Mouse (Mus musculus): ENCODE measurements around the gene Cyp2j13.
A peak's percentile ranks its signal among the peaks of the same experiment; 100 is the strongest.
"Not testable (repeated sequence)": the region's sequence is repeated elsewhere in the genome, so short reads cannot be mapped to it uniquely, and the experiment has no call there.

Cyp2j13 gene

DNA sequence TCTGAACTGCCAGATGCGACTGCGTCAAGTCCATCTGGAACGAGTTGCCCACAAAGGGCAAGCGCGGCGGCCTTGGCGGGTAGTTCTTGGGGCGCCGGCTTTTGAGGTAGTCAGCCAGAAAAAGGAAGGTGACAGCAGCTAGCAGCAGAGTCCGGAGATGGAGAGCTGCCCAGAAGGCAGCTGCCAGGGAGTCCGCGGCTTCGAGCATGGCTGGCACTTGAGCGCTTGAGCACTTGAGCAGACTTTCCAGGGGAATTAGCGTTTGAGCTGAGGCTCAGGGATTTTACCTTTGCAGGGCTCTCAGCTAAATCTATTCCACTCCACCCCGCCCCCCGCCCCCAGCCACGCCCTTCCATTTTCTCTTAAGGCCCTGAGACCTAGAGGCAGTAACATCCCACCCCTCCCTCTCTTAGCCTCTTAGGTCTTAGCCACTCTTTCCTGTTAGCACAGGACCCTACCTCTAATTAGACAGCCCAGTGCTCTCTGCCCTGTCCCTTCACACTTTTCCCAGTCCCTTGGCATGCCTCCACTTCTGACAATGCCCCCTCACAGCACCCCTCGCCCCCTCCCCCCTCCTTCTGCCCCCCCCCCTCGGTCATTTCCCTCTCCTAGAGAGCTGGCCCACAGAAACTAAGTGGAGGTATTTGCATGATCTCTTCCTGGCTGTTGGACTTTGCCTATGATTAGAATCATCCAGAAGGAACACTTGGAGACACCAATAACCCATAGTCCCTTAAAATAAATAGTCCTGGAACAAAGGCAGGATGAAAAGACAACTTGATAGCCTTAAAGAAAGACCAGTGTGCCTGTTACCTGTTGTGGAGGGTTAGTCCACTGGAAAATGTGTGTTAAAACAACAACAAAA lies at the start of gene Cyp2j13:
TSS of gene Cyp2j13 (minus strand) at position 286 of the 865 bp plus-strand sequence.
- no peak for DNase-seq (ENCODE audit: low read depth)

DNA sequence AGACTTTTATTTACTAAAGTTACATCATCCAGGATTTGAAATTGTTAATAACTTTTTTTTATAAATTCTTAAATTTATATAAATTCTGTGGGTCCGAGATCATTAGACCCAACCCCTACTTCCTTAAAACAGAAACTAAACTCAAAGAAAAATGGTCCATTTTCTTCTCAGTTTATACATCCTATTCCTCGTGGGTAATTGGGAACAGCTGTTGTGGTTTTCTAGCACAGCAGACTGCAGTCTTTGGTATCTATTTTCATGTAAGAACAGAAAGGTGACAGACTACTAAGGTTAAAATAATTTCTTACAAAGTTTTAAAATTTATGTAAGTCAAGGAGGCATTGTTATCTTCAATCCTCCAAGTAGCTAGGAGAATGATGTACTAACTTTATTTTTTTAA lies 19.5 kb upstream of the Cyp2j13 start:
- DNase-seq (ENCODE audit: low read depth): no peak

DNA sequence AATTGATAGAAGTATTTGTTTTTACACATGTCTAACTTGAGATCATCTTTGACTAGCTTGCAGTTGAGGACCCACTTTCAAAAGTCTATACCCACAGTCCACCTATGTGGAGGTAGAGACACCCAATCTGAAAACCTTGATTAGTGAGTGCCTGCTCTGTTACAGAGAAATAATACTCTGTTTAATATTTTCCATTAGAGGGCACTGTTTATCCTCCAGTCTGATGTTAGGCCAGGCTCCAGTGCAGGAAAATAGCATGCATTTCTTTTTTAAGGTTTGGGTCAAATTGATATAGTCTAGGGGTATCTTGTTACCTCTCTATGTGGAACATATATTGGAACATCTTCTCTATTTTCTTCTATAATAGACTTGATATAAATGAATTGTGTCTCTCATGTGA lies 14.5 kb upstream of the Cyp2j13 start:
- no peak for DNase-seq (ENCODE audit: low read depth)

DNA sequence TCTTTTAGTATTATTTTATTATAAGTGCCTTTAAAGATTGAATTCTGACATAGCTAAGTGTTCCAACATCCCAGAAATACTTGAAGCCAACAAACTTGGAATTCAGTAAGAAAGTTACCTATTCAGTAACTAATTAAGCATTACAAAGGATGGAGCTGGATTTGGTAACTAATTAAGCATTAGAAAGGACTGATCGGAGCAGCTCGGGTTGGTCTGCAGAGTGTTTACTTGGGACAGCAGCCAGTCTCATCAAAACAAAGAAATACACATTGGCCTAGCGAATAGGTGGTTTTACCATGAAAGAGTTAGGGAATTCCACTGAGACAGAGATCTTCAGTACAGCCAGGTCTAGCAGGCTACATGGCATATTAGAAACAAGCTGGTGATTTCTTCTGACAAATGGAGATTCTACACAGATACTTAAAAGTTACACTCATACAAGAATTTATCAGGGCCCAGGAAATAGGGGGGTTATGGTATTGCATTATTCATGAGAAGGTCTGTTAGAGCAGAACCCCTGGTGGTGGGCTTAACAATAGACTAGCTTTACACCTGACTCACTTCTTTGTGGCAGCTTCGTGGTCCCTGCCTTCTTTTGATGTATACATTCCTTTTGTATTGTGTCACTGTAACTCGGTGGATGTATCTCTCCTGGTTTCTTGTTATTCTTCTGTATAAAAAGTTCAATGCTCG lies 12.2 kb upstream of the Cyp2j13 start:
- not testable (repeated sequence) for DNase-seq (ENCODE audit: low read depth)

DNA sequence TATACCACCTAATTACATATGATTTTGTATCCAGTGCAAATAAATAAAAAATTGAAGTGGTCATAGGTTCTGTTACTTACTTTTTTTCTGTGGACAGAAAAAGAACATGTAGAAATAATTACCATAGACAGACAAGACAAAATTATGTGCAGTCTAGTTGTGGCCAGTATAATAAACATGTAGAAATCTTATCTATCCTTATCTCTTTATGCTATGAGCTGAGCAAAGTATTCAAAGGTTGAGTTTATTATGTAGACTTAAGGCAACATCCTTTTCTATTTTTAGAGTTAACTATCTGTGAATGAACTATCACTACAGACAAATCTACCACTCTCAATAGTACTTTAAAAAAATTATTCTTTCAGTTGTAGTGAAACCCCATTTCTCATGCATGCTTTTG lies 962 bp upstream of the Cyp2j13 start:
- DNase-seq (ENCODE audit: low read depth): no peak

DNA sequence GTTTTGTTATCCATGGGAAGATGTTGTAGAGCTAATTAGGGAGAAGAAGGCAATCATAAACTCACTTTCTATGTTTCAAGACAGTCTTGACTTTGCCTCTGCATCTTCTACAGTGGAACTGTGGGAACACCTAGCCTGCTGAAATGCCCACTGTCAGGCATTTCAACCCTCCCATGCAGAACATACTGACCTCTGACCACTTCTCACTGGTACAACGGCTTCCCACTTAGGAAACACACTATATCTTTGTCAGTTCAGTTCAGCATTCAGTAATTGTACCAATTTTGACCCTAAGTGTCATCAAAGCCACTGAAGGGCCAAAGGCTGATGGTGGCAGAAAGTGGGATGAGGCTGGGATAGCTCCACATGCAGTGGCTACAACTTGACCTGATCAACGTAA lies 15.3 kb downstream of the Cyp2j13 start:
- DNase-seq (ENCODE audit: low read depth): no peak

DNA sequence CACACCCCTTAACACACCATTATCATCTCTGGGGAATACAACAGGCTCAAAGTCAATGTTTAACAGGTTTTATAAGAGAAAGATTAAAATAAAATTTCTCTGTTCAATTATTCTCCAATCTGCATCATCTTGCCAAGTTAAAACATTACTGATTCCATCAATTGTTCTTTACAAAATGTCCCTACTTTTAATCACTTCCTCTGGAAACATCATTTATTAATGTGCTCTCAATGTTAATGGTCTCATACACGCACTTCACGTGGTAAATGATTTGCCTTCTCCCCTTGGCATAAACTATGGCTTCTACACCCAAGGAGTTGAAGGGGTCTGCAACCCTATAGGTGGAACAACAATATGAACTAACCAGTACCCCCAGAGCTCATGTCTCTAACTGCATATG lies 17.2 kb downstream of the Cyp2j13 start:
- DNase-seq (ENCODE audit: low read depth): no peak

DNA sequence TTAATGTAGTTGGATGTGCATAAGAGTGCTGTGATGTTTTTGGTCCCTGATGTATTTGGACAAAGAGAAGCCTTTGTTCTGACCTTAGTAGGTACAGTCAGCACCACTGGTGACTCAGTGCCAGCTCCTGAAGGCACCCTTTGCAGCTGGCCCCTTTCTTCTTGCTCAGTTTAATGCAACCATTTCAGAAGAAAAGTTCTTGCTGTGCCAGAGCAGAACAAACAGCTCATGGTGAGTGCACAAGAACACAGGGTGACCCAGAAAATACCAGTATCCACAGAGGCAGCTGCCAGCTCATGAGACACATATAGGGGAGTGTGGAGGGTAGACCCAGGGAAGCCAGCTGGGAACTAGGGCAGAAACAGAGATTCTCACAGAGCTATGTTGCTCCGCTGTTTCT lies 48.9 kb downstream of the Cyp2j13 start:
- no peak for DNase-seq (ENCODE audit: low read depth)

DNA sequence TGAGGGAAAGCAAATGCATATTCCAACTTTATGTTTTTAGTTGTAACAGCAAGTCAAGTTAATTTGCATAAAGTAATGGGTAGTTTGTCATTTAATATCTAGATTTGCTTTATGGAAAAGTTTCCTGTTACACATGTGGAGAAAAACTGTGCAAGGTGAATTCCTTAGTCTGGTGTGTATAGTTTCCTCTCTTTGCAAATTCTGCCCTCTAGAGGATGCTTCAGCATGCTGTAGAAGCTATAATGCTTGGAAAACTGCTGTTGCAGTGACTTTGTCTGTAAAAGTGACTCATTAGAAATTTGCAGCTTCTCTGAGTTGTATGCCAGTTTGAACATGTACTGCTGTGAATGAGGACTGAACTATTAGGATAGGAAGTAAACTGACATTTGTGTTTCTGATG lies 54.5 kb downstream of the Cyp2j13 start:
- peak; percentile 7 for DNase-seq (ENCODE audit: low read depth)

DNA sequence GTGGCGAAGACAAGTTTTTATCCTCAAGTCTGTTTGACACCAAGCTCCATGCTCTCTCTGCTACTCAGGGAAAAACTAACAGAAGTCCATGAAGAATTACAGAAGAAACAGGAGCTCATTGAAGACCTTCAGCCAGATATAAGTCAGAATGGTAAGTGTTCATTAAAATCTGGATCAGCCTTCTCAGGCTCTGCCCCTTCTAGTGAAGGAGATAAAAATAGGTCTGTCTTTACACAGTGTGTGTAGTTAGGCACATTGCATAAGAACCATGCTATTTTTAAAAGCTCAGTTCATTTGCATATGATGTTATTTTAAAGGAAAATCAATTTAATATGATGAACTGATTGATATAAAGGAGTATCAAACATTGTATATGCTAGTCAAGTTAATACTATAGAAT lies 60.5 kb downstream of the Cyp2j13 start:
- DNase-seq (ENCODE audit: low read depth): no peak

DNA sequence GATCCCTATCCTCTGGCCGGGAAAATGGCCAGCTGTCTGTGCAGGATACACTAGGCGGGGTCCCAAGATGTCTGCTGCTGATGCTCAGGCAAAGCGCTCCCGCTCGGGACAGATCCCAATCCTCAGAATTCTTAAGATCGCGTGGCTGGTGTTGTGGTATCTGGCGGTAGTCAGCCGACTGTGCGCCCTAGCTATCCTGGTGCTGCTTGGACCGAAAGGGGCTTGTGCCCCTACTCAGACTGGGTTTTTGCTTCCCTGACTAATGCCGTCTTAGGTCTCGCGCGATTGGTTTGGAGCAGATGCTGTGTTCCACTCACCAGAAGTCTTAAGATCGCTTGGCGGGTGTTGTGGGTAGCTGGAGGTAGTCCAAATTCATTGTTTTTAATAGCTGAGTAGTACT lies 95.1 kb downstream of the Cyp2j13 start:
- DNase-seq (ENCODE audit: low read depth): not testable (repeated sequence)

Data from induced T-regulatory cell, adult 2 months (primary cell).